Mouse (Mus musculus): Measurements from ENCODE around the gene Tedc1.

GRCm38 (mm10) chr12:113152991-113153525, 3.2 kb upstream of the Tedc1 start:
- no peak for TF ChIP-seq CTCF (IDR thresholded peaks at IDR 0.05; ENCODE audit: control insufficient read depth, insufficient read depth, insufficient read length)
- TF ChIP-seq FOSL1 (IDR thresholded peaks at IDR 0.05; ENCODE audit: insufficient read depth, low read length, poor library complexity, severe bottlenecking), result no peak
- no peak for TF ChIP-seq MAX (IDR thresholded peaks at IDR 0.05)
- no peak for TF ChIP-seq CEBPB (IDR thresholded peaks at IDR 0.05; ENCODE audit: low read depth)
- TF ChIP-seq USF1 (IDR thresholded peaks at IDR 0.05; ENCODE audit: low read depth), result no peak

Data from C2C12 (cell line).